ENCODE assay signal across 8 mouse cellular contexts in the genomic region with DNA sequence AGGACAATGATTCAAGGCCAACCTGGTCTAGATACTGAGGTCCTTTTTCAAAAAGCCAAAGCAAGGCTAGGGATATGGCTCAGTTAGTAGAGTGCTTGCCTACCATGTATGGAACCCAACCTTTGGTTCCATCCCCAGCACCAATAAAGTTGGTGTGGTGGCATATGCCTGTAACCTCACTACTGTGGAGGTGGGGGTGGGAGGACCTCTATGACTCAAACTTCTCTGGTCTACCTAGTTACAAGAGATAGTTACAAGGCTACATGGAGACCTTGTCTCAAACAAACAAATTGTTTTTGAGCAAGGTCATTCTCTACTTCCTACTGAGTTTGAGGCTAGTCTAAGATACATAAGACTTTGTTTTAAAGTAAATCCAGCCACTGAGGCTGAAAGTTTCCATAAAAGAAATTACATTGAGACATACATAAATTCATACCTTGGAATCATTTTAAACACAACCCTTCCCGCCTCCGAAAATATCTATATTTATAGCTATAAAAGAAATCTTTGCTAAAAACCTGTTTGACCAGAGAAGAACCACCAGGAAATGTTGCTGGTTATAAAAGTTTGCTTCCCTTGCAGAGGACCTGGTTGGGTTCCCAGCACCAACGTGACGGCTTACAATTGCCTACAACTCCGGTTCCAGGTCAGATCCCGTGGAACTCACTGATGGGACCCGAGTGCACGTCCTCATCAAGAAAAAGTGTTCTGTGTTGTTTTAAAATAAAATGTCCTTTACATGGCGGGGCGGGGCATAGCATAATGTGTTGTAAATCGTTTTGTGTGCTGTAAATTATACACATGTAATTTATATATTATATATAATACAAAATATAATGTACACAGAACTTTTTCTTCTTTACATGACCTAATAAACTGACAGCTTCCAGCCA. TPM values are rescaled to one million over a fixed set of nuclear protein-coding genes. Genes with fewer than 3 reads are reported as not detected.
DNase-seq lines count a peak whose midpoint lies in the region; ATAC-seq lines count a peak whose summit lies in the region.

No protein-coding gene starts in this region.

- peak overlapping the region; percentile 97 for H3K4me3 ChIP-seq in erythroblast, embryonic 14.5 days (replicated peaks)
- H3K4me3 ChIP-seq in hindbrain, embryonic 12.5 days, result peak overlapping the region; percentile 34
- H3K4me3 ChIP-seq in midbrain, embryonic 11.5 days (ENCODE audit: low read depth, low read length), result peak overlapping the region; percentile 83
- peak overlapping the region; percentile 36 for H3K4me3 ChIP-seq in stomach, embryonic 15.5 days (replicated peaks)

- peaks cover 17% of the 10 kb centered on the region for H3K36me3 ChIP-seq in erythroblast, embryonic 14.5 days (ENCODE audit: control insufficient read depth)
- H3K36me3 ChIP-seq in hindbrain, embryonic 12.5 days, result no peaks in the 10 kb centered on the region
- no peaks in the 10 kb centered on the region for H3K36me3 ChIP-seq in midbrain, embryonic 11.5 days (ENCODE audit: control insufficient read depth, insufficient read depth, low read length)
- H3K36me3 ChIP-seq in stomach, embryonic 15.5 days, result no peaks in the 10 kb centered on the region

- 0 out of 2 replicates have a peak, but pooled peaks have one; percentile 4 for ATAC-seq in frontal cortex, adult (ENCODE audit: low TSS enrichment)
- no peak; the same call in 1 of the 2 replicates for ATAC-seq in hindbrain, embryonic 12.5 days (ENCODE audit: low FRiP score)
- no peak; the same call in 1 of the 2 replicates for ATAC-seq in midbrain, embryonic 11.5 days (ENCODE audit: low FRiP score)
- peak; percentile 4; the same call in 1 of the 2 replicates for ATAC-seq in stomach, embryonic 15.5 days (ENCODE audit: insufficient read depth, low FRiP score, low read depth)

- H3K9ac ChIP-seq in hindbrain, embryonic 12.5 days, result peak overlapping the region; percentile 50
- H3K9ac ChIP-seq in midbrain, embryonic 11.5 days (ENCODE audit: low read length), result peak overlapping the region; percentile 61; the same call in 1 of the 2 replicates
- H3K9ac ChIP-seq in stomach, embryonic 15.5 days, result no peak overlapping the region

- H3K4me2 ChIP-seq in hindbrain, embryonic 12.5 days (replicated peaks), result peak overlapping the region; percentile 71
- H3K4me2 ChIP-seq in midbrain, embryonic 11.5 days, result peak overlapping the region; percentile 66
- H3K4me2 ChIP-seq in stomach, embryonic 15.5 days, result peak overlapping the region; percentile 76

- WGBS in hindbrain, embryonic 12.5 days, result 8% methylated on average over 11 of the region's 11 CpGs
- WGBS in midbrain, embryonic 11.5 days, result 9% methylated on average over 11 of the region's 11 CpGs
- 9% methylated on average over 11 of the region's 11 CpGs for whole genome bisulfite sequencing in stomach, embryonic 15.5 days

- DNase-seq in frontal cortex, postnatal 25 days (ENCODE audit: low spot score in 2 of 2), result no peak
- peak; percentile 22 for DNase-seq in T-cell, adult 2 months (ENCODE audit: low spot score)
- peak; percentile 5 to 16 for DNase-seq in left cerebral cortex, adult 18-20 months (ENCODE audit: low spot score in 2 of 2)
- no peak for DNase-seq in midbrain, embryonic 11.5 days (ENCODE audit: low spot score, missing footprints)

- H3K9me3 ChIP-seq in erythroblast, embryonic 14.5 days (ENCODE audit: control insufficient read depth, low read length), result no peaks in the 10 kb centered on the region
- no peaks in the 10 kb centered on the region for H3K9me3 ChIP-seq in hindbrain, embryonic 12.5 days (replicated peaks)
- no peaks in the 10 kb centered on the region for H3K9me3 ChIP-seq in midbrain, embryonic 11.5 days (ENCODE audit: control insufficient read depth, low read length)
- H3K9me3 ChIP-seq in stomach, embryonic 15.5 days, result no peaks in the 10 kb centered on the region

- H3K27ac ChIP-seq in hindbrain, embryonic 12.5 days, result no peak overlapping the region
- H3K27ac ChIP-seq in midbrain, embryonic 11.5 days (ENCODE audit: low read depth, low read length), result no peak overlapping the region
- peak overlapping the region; percentile 72; the same call in 1 of the 2 replicates for H3K27ac ChIP-seq in stomach, embryonic 15.5 days

- H3K27me3 ChIP-seq in erythroblast, embryonic 14.5 days (ENCODE audit: control insufficient read depth), result peaks cover 39% of the 10 kb centered on the region
- H3K27me3 ChIP-seq in hindbrain, embryonic 12.5 days, result peaks cover 10% of the 10 kb centered on the region; the same call in 1 of the 2 replicates
- no peaks in the 10 kb centered on the region for H3K27me3 ChIP-seq in midbrain, embryonic 11.5 days (ENCODE audit: control insufficient read depth, insufficient read depth, low read length)
- no peaks in the 10 kb centered on the region for H3K27me3 ChIP-seq in stomach, embryonic 15.5 days (replicated peaks)

- H3K4me1 ChIP-seq in erythroblast, embryonic 14.5 days (ENCODE audit: control insufficient read depth), result peaks cover 38% of the 10 kb centered on the region
- H3K4me1 ChIP-seq in hindbrain, embryonic 12.5 days, result peaks cover 15% of the 10 kb centered on the region
- H3K4me1 ChIP-seq in midbrain, embryonic 11.5 days (ENCODE audit: control insufficient read depth, insufficient read depth, low read length), result peaks cover 16% of the 10 kb centered on the region
- H3K4me1 ChIP-seq in stomach, embryonic 15.5 days, result no peaks in the 10 kb centered on the region

RNA-seq across cellular contexts. Expression of gene Nop58, which starts 0.6 kb away (rescaled TPM):
- polyA plus RNA-seq in erythroblast, embryonic 14.5 days (2012), result 2.8 and 5.2 TPM in 2 replicates
- polyA plus RNA-seq in hindbrain, embryonic 12.5 days (2016; fragmentation: Nextera tagmentation; extraction: Ambion mirVana), result 203 and 218 TPM in 2 replicates
- 10 to 100 TPM; 54.9 to 60.2 TPM for total RNA-seq in left cerebral cortex, adult 18-20 months (2021)
- polyA plus RNA-seq in midbrain, embryonic 11.5 days (2014; fragmentation: Nextera tagmentation; extraction: Ambion mirVana), result 262 and 327 TPM in 2 replicates
- polyA plus RNA-seq in stomach, embryonic 15.5 days (2015; fragmentation: Nextera tagmentation; extraction: Ambion mirVana), result 233 and 280 TPM in 2 replicates

RNA-seq across cellular contexts. Expression of gene Sumo1, which starts 13.5 kb away (rescaled TPM):
- polyA plus RNA-seq in erythroblast, embryonic 14.5 days (2012), result 9.4 and 12.2 TPM in 2 replicates
- polyA plus RNA-seq in hindbrain, embryonic 12.5 days (2016; fragmentation: Nextera tagmentation; extraction: Ambion mirVana), result 415 and 441 TPM in 2 replicates
- total RNA-seq in left cerebral cortex, adult 18-20 months (2021), result 100 to 1,000 TPM; 123 to 129 TPM
- 603 and 652 TPM in 2 replicates for polyA plus RNA-seq in midbrain, embryonic 11.5 days (2014; fragmentation: Nextera tagmentation; extraction: Ambion mirVana)
- polyA plus RNA-seq in stomach, embryonic 15.5 days (2015; fragmentation: Nextera tagmentation; extraction: Ambion mirVana), result 305 and 359 TPM in 2 replicates

Comparison
In these comparisons a context has a peak if more than half of its experiments do, and no peak if none do; other contexts are left out.
1. ATAC-seq: peak in frontal cortex, adult (single experiment) and stomach, embryonic 15.5 days (single experiment); none in hindbrain, embryonic 12.5 days (single experiment) and midbrain, embryonic 11.5 days (single experiment).
2. DNase-seq: peak in T-cell, adult 2 months (single experiment) and left cerebral cortex, adult 18-20 months (2 of 2); none in frontal cortex, postnatal 25 days (0 of 2) and midbrain, embryonic 11.5 days (single experiment).
3. H3K4me3 ChIP-seq: peak in every context shown above with its lines; median percentile 97 in erythroblast, embryonic 14.5 days; 83 in midbrain, embryonic 11.5 days; 36 in stomach, embryonic 15.5 days; 34 in hindbrain, embryonic 12.5 days.
4. RNA of gene Nop58, which starts 0.6 kb away (polyA plus RNA-seq): 262 to 327 TPM in midbrain, embryonic 11.5 days, 233 to 280 TPM in stomach, embryonic 15.5 days and 203 to 218 TPM in hindbrain, embryonic 12.5 days; 2.8 to 5.2 TPM in erythroblast, embryonic 14.5 days; every median in the first group is over 10 times any median in the second.
5. RNA of gene Sumo1, which starts 13.5 kb away (polyA plus RNA-seq): 603 to 652 TPM in midbrain, embryonic 11.5 days, 415 to 441 TPM in hindbrain, embryonic 12.5 days and 305 to 359 TPM in stomach, embryonic 15.5 days; 9.4 to 12.2 TPM in erythroblast, embryonic 14.5 days; every median in the first group is over 10 times any median in the second.
6. Peak in every context shown above with its lines, with median percentiles within 50 percentile points of each other: H3K4me2 ChIP-seq.